Mouse (Mus musculus): Measurements from ENCODE around the gene Pla2g4e. TPM values are rescaled to one million over a fixed set of nuclear protein-coding genes. Genes with fewer than 3 reads are reported as not detected.
"Not testable (repeated sequence)": the region's sequence is repeated elsewhere in the genome, so short reads cannot be mapped to it uniquely, and the experiment has no call there.

Gene Pla2g4e
- polyA plus RNA-seq, 1 experiment from 2014 or later = 0.19 TPM

DNA sequence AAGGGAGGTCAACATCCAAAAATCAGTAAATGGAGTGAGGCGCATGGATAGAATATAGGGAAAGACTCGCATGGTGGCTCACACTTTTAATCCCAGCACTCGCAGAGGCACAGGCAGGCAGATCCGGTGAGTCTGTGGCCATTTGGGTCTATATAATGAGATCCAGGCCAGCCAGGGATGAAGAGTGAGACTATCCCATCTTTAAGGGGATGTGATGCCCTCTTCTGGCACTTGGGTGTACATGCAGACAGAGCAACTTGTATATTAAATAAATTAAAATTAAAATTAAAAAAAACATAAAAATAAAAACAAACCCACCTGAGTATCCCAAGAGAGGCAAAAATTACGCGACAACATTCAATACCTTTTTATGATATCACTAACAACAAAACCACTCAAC, 20.4 kb upstream of the Pla2g4e start:
- Histone ChIP-seq H3K9ac (replicated peaks) (no peak overlapping the region), H3K4me1 (0 out of 2 replicates have a peak, but pooled peaks cover 3% of the 10 kb centered on the region), H3K36me3 (no peaks in the 10 kb centered on the region), H3K27me3 (no peaks in the 10 kb centered on the region; the same call in 1 of the 2 replicates), H3K9me3 (no peaks in the 10 kb centered on the region), H3K27ac (replicated peaks) (no peak overlapping the region), H3K4me2 (replicated peaks) (no peak overlapping the region), H3K4me3 (no peak overlapping the region)
- 69% methylated on average over 6 of the region's 6 CpGs for WGBS
- no peak for ATAC-seq (ENCODE audit: low FRiP score, low read depth)

DNA sequence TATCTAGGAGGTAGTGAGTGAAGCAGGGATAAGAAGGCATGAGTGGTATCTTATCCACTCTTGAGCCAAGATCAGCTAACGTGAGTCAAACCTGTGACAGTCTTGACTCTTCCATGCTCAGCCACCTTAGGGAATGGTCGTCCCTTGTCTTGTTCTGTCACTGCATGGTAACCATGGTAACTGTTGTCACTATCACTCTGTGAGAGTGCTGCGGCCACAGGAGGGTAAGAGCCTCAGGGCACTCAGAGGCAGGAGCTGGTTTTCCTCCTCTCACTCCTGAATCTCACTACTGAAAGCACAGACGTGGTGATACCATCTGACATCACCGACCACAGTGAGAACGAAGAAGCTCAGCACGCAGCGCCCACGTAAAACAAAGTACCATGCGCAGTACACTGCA, 19.7 kb upstream of the Pla2g4e start:
- ATAC-seq (ENCODE audit: low FRiP score, low read depth) = no peak
- no peak overlapping the region for H3K4me2 ChIP-seq (replicated peaks)
- H3K9ac ChIP-seq (replicated peaks) = no peak overlapping the region
- 63% methylated on average over 10 of the region's 10 CpGs for WGBS
- H3K27ac ChIP-seq (replicated peaks) = no peak overlapping the region
- H3K4me1 ChIP-seq = 0 out of 2 replicates have a peak, but pooled peaks cover 3% of the 10 kb centered on the region
- H3K36me3 ChIP-seq = no peaks in the 10 kb centered on the region
- no peaks in the 10 kb centered on the region for H3K9me3 ChIP-seq
- no peak overlapping the region for H3K4me3 ChIP-seq
- H3K27me3 ChIP-seq = no peaks in the 10 kb centered on the region; the same call in 1 of the 2 replicates

DNA sequence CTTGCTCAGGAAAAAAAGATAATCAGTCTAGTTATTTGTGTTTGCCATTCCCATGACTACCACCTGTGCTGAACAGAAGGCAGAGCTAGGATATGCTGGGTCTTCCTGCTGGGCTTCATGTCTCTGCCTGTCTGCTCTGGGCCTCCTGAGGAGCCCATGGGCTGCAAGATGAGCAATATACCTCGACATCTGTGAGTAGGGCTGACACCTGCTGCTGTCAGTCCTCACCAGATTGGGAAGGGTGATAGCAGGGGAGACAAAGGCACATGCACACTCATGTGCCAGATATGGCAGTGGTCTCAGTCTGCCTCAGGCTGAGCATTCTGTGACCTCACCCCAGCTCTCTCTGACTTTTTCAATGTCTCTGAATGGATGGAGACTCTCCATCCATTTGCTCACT, 17.7 kb upstream of the Pla2g4e start:
- no peak for ATAC-seq (ENCODE audit: low FRiP score, low read depth)
- no peak overlapping the region for H3K27ac ChIP-seq (replicated peaks)
- H3K36me3 ChIP-seq = no peaks in the 10 kb centered on the region
- 47% methylated on average over 1 of the region's 1 CpGs for WGBS
- no peak overlapping the region for H3K4me3 ChIP-seq
- H3K27me3 ChIP-seq = no peaks in the 10 kb centered on the region; the same call in 1 of the 2 replicates
- no peak overlapping the region for H3K4me2 ChIP-seq (replicated peaks)
- H3K9ac ChIP-seq (replicated peaks) = no peak overlapping the region
- no peaks in the 10 kb centered on the region for H3K4me1 ChIP-seq
- H3K9me3 ChIP-seq = no peaks in the 10 kb centered on the region

DNA sequence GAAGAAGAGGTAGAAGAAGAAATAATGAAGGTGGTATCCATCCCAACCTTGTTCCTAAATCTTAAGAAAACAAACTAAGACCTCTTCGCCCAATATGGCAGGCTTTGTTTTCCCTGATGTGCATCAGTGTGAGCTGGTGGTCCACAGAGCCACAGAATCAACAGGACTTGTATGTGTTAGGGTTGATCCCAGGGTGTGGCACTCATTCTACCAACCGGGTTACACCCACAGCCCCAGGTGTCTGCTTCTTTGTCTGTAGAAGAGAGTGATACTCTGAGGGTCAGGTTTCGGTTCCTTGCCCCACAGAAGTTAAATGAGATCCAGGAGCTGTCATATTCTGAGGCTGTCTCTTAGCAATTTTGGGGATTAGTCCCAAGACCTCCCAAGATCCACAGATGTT, 16.2 kb upstream of the Pla2g4e start:
- no peaks in the 10 kb centered on the region for H3K9me3 ChIP-seq
- no peak for ATAC-seq (ENCODE audit: low FRiP score, low read depth)
- H3K4me1 ChIP-seq = no peaks in the 10 kb centered on the region
- no peak overlapping the region for H3K9ac ChIP-seq (replicated peaks)
- H3K4me2 ChIP-seq (replicated peaks) = no peak overlapping the region
- no peaks in the 10 kb centered on the region for H3K36me3 ChIP-seq
- 75% methylated on average over 3 of the region's 3 CpGs for WGBS
- H3K27me3 ChIP-seq = no peaks in the 10 kb centered on the region
- H3K4me3 ChIP-seq = no peak overlapping the region
- H3K27ac ChIP-seq (replicated peaks) = no peak overlapping the region

DNA sequence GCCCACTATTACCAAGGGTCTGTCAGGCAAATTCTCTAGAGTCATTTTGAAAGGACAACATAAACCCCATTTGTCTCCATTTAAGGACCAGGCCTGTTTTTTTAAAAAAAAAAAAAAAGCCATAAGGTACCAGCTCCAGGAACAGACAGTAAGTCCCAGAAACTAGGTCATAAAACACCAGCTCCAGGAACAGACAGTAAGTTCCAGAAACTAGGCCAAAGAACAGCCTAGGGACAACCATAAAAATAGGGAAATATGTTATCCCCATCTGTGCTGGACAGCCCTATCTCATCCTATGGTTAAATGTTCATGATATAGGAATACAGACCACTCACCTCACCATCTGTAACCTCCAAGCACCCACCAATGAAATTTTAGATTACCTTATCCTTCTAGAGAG, 11.1 kb upstream of the Pla2g4e start:
- no peak for ATAC-seq (ENCODE audit: low FRiP score, low read depth)
- Histone ChIP-seq H3K4me1 (no peaks in the 10 kb centered on the region), H3K9me3 (no peaks in the 10 kb centered on the region), H3K27ac (replicated peaks) (no peak overlapping the region), H3K4me3 (no peak overlapping the region), H3K4me2 (replicated peaks) (no peak overlapping the region), H3K36me3 (no peaks in the 10 kb centered on the region), H3K27me3 (no peaks in the 10 kb centered on the region), H3K9ac (replicated peaks) (no peak overlapping the region)

DNA sequence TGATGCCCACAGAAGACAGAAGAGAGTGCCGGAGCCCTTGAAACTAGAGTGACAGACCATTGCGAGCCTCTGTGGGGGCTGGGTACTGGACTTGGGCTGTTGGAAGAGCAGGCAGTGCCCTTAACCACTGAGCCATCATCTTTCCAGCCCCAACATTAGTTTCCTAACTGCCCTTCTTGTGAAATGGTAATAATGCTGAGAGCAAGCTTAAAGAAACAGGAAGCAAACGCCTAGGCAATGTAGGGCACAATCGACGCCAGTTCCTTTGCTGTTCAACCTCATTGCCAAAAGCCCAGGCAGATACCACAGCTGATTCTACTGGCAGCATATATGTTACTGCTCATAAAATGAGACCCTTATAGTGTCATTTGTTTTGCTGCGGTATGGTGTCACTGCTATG, 7.5 kb upstream of the Pla2g4e start:
- 89% methylated on average over 6 of the region's 6 CpGs for WGBS
- ATAC-seq (ENCODE audit: low FRiP score, low read depth) = no peak
- no peaks in the 10 kb centered on the region for H3K27me3 ChIP-seq
- no peak overlapping the region for H3K27ac ChIP-seq (replicated peaks)
- H3K4me2 ChIP-seq (replicated peaks) = no peak overlapping the region
- no peaks in the 10 kb centered on the region for H3K36me3 ChIP-seq
- no peaks in the 10 kb centered on the region for H3K4me1 ChIP-seq
- no peaks in the 10 kb centered on the region for H3K9me3 ChIP-seq
- H3K9ac ChIP-seq (replicated peaks) = no peak overlapping the region
- H3K4me3 ChIP-seq = no peak overlapping the region

DNA sequence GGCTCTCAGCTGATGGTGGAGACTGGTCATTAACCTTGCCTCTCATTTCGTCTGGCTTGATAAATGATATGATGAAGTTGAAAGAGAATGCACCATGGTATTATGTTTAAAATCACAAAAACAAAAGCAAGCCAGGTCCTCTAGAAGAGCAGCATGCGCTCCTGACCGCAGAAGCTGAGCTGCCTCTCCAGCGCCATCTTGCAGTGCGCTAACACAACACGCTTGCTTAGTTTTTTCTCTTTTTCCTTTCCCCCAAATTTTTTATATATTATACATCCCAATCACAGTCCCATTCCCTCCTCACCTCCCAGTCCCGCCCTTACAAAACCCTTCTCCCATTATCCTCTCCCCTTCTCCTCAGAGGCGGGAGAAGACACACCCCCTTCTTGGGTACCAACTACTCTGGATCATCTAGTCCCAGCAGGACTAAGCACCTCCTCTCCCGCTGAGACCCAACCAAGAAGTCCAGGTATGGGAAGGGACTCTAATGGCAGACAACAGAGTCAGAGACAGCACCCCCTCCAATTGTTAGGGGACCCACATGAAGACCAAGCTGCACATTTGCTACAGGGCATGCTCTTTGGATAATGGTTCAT, 384 bp upstream of the Pla2g4e start:
- ATAC-seq (ENCODE audit: low FRiP score, low read depth) = no peak
- Histone ChIP-seq H3K9me3 (no peaks in the 10 kb centered on the region), H3K36me3 (no peaks in the 10 kb centered on the region), H3K4me1 (0 out of 2 replicates have a peak, but pooled peaks cover 2% of the 10 kb centered on the region), H3K4me2 (replicated peaks) (peak overlapping the region; percentile 74), H3K4me3 (peak overlapping the region; percentile 46), H3K27ac (replicated peaks) (no peak overlapping the region), H3K9ac (replicated peaks) (no peak overlapping the region; the same call in 1 of the 2 replicates), H3K27me3 (peaks cover 30% of the 10 kb centered on the region)
- 15% methylated on average over 9 of the region's 9 CpGs for WGBS

DNA sequence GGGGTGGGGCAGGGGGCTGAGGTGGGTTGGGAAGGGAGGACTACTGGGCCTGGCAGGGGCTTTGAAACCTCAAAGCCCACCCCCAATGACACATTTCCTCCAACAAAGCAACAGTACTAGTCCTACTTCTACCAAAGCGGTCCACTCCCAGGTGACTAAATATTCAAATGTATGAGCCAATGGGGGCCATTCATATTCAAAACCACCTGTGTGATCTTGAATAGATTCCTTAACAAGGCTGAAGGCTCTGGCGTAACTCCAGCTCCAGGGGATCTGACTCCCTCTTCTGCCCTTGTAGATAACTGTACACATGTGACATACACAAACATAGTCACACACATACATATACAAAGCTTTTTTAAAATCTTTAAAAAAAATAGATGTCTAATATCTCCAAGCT, 1.1 kb downstream of the Pla2g4e start:
- no peak overlapping the region for H3K4me2 ChIP-seq (replicated peaks)
- H3K9ac ChIP-seq (replicated peaks) = no peak overlapping the region
- H3K4me3 ChIP-seq = no peak overlapping the region
- H3K4me1 ChIP-seq = 0 out of 2 replicates have a peak, but pooled peaks cover 2% of the 10 kb centered on the region
- ATAC-seq (ENCODE audit: low FRiP score, low read depth) = no peak
- peaks cover 30% of the 10 kb centered on the region for H3K27me3 ChIP-seq
- 89% methylated on average over 2 of the region's 2 CpGs for WGBS
- no peak overlapping the region for H3K27ac ChIP-seq (replicated peaks)
- no peaks in the 10 kb centered on the region for H3K36me3 ChIP-seq
- no peaks in the 10 kb centered on the region for H3K9me3 ChIP-seq

DNA sequence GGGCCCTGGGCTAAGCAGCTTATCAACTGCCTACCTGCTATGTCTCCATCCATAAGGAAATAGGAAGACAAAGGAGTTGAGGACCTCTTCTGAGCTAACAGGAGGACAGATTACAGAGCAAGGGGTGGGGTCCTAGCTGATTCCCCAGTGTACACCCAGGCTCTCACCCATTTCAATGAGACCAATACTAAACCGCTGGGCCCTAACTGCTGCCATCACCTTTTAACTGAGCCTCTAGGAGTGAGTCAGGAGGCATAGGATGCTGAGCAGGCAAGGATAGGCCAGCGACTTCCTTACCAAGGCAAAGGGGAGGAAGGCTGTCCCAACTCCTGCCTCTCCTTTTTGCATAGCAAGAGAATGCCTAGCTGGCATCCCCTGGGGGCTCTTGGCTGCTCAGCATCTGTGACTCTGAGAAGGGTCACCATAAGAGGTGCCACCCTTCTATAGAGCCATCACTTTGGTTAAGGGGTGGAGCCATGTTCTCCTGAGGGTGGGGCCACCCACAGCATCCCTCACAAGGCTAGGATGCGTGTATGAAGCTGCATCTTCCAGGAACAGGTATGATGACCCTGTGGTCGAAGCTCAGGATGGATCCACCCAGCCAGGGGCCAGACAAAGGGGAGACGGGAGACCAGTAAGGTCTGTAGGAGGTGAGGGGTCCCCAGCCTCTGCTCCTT, 2.2 kb downstream of the Pla2g4e start:
- H3K4me1 ChIP-seq = 0 out of 2 replicates have a peak, but pooled peaks cover 2% of the 10 kb centered on the region
- ATAC-seq (ENCODE audit: low FRiP score, low read depth) = no peak
- H3K4me2 ChIP-seq (replicated peaks) = no peak overlapping the region
- no peak overlapping the region for H3K9ac ChIP-seq (replicated peaks)
- H3K27me3 ChIP-seq = peaks cover 30% of the 10 kb centered on the region
- 73% methylated on average over 5 of the region's 5 CpGs for WGBS
- no peaks in the 10 kb centered on the region for H3K9me3 ChIP-seq
- no peaks in the 10 kb centered on the region for H3K36me3 ChIP-seq
- no peak overlapping the region for H3K27ac ChIP-seq (replicated peaks)
- no peak overlapping the region for H3K4me3 ChIP-seq

DNA sequence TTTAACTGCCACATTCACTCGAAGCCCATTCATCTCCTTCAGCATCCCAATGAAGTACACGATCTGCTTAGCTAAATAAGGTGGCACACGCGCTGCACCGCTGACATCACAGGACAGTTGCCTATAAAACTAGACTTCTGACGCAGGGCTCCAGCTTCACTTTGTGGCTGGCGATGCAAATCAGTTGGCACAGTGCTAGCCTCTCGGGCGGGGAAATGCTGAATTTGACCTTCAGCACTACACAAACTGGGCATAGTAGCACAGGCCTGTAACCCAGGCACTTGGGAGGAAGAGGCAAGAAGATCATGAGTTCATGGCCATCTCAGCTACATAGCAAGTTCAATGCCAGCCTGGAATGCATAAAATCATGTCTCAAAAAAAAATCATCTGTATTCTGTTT, 6.4 kb downstream of the Pla2g4e start:
- H3K4me1 ChIP-seq; H3K9ac ChIP-seq (replicated peaks); H3K4me3 ChIP-seq; H3K27me3 ChIP-seq; H3K27ac ChIP-seq (replicated peaks); H3K4me2 ChIP-seq (replicated peaks); H3K9me3 ChIP-seq; H3K36me3 ChIP-seq; ATAC-seq (ENCODE audit: low FRiP score, low read depth): not testable (repeated sequence)
- WGBS = 91% methylated on average over 9 of the region's 9 CpGs

DNA sequence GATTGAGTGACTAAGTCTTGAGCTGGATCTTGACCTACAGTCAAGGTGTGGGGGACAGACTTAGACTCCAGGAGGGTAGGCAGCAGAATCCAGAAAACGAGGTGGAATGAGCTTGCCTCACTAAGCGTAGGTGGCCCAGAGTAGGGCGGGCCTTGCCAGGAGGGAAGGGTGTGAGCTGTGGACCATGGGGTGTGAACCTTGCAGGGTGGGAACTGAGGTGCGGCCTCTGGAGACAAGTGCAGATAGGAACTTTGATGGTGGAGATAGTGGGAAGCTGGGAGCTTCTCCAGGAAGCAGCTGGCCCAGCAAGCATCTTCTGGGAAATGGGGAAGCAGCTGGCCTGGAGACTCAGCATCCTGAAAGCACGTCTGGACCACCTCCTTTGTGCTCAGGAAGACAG, 7.4 kb downstream of the Pla2g4e start:
- no peaks in the 10 kb centered on the region for H3K36me3 ChIP-seq
- ATAC-seq (ENCODE audit: low FRiP score, low read depth) = no peak
- no peaks in the 10 kb centered on the region for H3K9me3 ChIP-seq
- no peaks in the 10 kb centered on the region for H3K27me3 ChIP-seq
- H3K4me1 ChIP-seq = no peaks in the 10 kb centered on the region
- H3K27ac ChIP-seq (replicated peaks) = no peak overlapping the region
- 77% methylated on average over 5 of the region's 5 CpGs for WGBS
- no peak overlapping the region for H3K4me2 ChIP-seq (replicated peaks)
- no peak overlapping the region for H3K9ac ChIP-seq (replicated peaks)
- H3K4me3 ChIP-seq = no peak overlapping the region

DNA sequence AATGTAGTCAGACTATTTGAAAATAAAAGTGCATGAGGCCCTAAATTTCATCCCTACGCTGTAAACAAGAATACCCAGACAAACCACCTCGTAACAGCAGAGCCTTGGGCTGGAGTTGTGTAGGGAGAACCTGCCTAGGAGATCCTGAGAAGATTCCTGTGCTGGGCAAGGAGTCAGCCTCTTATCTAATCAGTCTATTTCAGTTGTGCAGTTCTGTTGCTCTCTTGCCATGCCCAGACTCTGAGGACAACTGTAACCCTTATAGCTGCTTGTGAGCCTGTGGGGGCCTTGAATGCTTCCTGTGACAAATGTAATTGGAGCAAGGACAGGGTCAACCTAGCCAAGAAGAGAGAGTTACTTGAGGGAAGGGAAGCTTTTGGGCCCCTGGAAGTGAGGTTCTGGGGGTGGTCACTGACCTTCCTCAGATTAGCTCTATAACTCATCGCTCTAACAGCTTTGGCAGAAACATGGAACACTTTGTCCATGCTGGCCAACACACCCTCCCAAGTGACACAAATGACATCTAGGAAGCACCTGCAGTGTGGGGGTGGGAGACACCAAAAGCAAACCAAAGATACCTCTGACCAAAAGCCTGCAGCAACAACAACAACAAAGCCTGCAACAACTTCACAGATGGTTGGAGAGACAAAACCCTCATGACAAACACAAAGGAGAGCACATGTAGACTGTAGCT, 9.0 kb downstream of the Pla2g4e start:
- Histone ChIP-seq H3K9ac (replicated peaks) (no peak overlapping the region), H3K36me3 (no peaks in the 10 kb centered on the region), H3K4me2 (replicated peaks) (no peak overlapping the region), H3K4me3 (no peak overlapping the region), H3K4me1 (no peaks in the 10 kb centered on the region), H3K27me3 (no peaks in the 10 kb centered on the region), H3K27ac (replicated peaks) (no peak overlapping the region), H3K9me3 (no peaks in the 10 kb centered on the region)
- 95% methylated on average over 3 of the region's 3 CpGs for WGBS
- ATAC-seq (ENCODE audit: low FRiP score, low read depth) = no peak
